In the genomic region with DNA sequence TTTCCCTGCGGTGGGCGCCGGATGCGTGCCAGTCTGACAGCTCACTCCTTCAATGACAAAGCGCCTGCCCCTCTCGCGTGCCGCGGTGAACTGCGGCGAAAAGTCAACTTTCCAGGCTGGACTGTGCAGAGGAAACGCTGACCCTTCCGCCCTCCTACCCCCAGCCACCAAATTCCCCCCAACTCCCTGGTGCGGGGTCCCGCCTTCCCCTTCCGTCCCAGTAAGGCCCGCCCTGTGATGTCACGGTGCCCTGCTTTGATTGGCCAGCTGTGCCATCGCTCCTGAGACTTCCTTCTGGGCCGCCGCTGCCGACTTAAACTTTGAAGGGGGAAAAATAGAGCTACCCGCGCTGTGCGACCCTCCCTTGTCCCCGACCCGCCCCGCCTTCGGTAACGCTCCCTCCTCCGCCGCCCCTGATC, we compare ENCODE assay signal across 8 mouse cellular contexts. TPM values are rescaled to one million over a fixed set of nuclear protein-coding genes. Genes with fewer than 3 reads are reported as not detected.
A peak's percentile ranks its signal among the peaks of the same experiment; 100 is the strongest.
DNase-seq lines count a peak whose midpoint lies in the region; ATAC-seq and TF ChIP-seq lines count a peak whose summit lies in the region.

TSS of gene Prkd2 (plus strand) at position 258 of the 419 bp plus-strand sequence.

- H3K4me3 ChIP-seq in G1E (ENCODE audit: low read depth, low read length): peak within 1 kb of the TSS; percentile 76
- H3K4me3 ChIP-seq in forebrain, embryonic 16.5 days (replicated peaks; ENCODE audit: low read length): peak within 1 kb of the TSS; percentile 76
- H3K4me3 ChIP-seq in liver, postnatal 0 days (ENCODE audit: low read depth, low read length): peak within 1 kb of the TSS; percentile 70
- peak within 1 kb of the TSS; percentile 55 for H3K4me3 ChIP-seq in neural tube, embryonic 13.5 days
- peak within 1 kb of the TSS; percentile 84 for H3K4me3 ChIP-seq in testis, adult 2 months (ENCODE audit: control insufficient read depth, low read depth, low read length)

- peak; percentile 38 for TF ChIP-seq POLR2A in testis, adult 2 months (IDR thresholded peaks at IDR 0.05; ENCODE audit: control insufficient read depth, low read depth, low read length)

- peak; percentile 88 for ATAC-seq in G1E (ENCODE audit: extremely low read depth, insufficient number of reproducible peaks, low FRiP score, poor library complexity, severe bottlenecking)
- peak; percentile 93 for ATAC-seq in forebrain, embryonic 16.5 days
- ATAC-seq in liver, postnatal 0 days: peak; percentile 69
- peak; percentile 79 for ATAC-seq in neural tube, embryonic 13.5 days (ENCODE audit: low read depth)

- peaks cover 69% of the 10 kb centered on the region for H3K36me3 ChIP-seq in G1E (replicated peaks)
- peaks cover 19% of the 10 kb centered on the region for H3K36me3 ChIP-seq in forebrain, embryonic 16.5 days (ENCODE audit: control insufficient read depth, insufficient read depth)
- H3K36me3 ChIP-seq in liver, postnatal 0 days (replicated peaks; ENCODE audit: insufficient read depth, low read length): peaks cover 32% of the 10 kb centered on the region
- H3K36me3 ChIP-seq in neural tube, embryonic 13.5 days: peaks cover 43% of the 10 kb centered on the region
- peaks cover 3% of the 10 kb centered on the region for H3K36me3 ChIP-seq in testis, adult 2 months (ENCODE audit: control insufficient read depth, insufficient read depth, low read length)

- peak within 1 kb of the TSS; percentile 97 for H3K4me2 ChIP-seq in forebrain, embryonic 16.5 days (ENCODE audit: low read length)
- H3K4me2 ChIP-seq in liver, postnatal 0 days (ENCODE audit: low read depth, low read length): peak within 1 kb of the TSS; percentile 98
- peak within 1 kb of the TSS; percentile 97 for H3K4me2 ChIP-seq in neural tube, embryonic 13.5 days

- peak within 1 kb of the TSS; percentile 66 for H3K9ac ChIP-seq in forebrain, embryonic 16.5 days (replicated peaks; ENCODE audit: low read depth, low read length)
- peak within 1 kb of the TSS; percentile 74 for H3K9ac ChIP-seq in liver, postnatal 0 days (replicated peaks)
- peak within 1 kb of the TSS; percentile 83 for H3K9ac ChIP-seq in neural tube, embryonic 13.5 days

- TF ChIP-seq CTCF in G1E (IDR thresholded peaks at IDR 0.05; ENCODE audit: low read depth, low read length): no peak
- TF ChIP-seq CTCF in liver, postnatal 0 days (IDR thresholded peaks at IDR 0.05; ENCODE audit: low read depth): no peak
- TF ChIP-seq CTCF in testis, adult 2 months (IDR thresholded peaks at IDR 0.05; ENCODE audit: control insufficient read depth, insufficient read depth, insufficient replicate concordance, low read depth, low read length): no peak

- peak; percentile 96 for DNase-seq in G1E (ENCODE audit: low spot score)
- peak; percentile 89 to 93 for DNase-seq in cerebellum, adult 18-20 months
- peak; percentile 92 for DNase-seq in heart, postnatal 25 days (ENCODE audit: low spot score)
- DNase-seq in layer of hippocampus, adult 11-12 months (ENCODE audit: low spot score): peak; percentile 89
- DNase-seq in liver, postnatal 0 days: peak; percentile 88

- H3K4me1 ChIP-seq in G1E (ENCODE audit: insufficient read depth, low read depth, low read length): peaks cover 67% of the 10 kb centered on the region
- peaks cover 25% of the 10 kb centered on the region for H3K4me1 ChIP-seq in forebrain, embryonic 16.5 days (replicated peaks; ENCODE audit: control insufficient read depth, insufficient read depth, low read length)
- H3K4me1 ChIP-seq in liver, postnatal 0 days (ENCODE audit: insufficient read depth): peaks cover 35% of the 10 kb centered on the region
- peaks cover 34% of the 10 kb centered on the region for H3K4me1 ChIP-seq in neural tube, embryonic 13.5 days (replicated peaks)
- peaks cover 43% of the 10 kb centered on the region for H3K4me1 ChIP-seq in testis, adult 2 months (ENCODE audit: control insufficient read depth, insufficient read depth, low read length)

- 0% methylated on average over 32 of the region's 32 CpGs for WGBS in forebrain, embryonic 16.5 days
- WGBS in liver, postnatal 0 days (ENCODE audit: insufficient replicate concordance): 2% methylated on average over 32 of the region's 32 CpGs
- WGBS in neural tube, embryonic 13.5 days: 1% methylated on average over 25 of the region's 32 CpGs

- TF ChIP-seq EP300 in liver, postnatal 0 days (IDR thresholded peaks at IDR 0.05; ENCODE audit: low read depth): no peak

- intact Hi-C loops in heart, postnatal 25 days (cut with DNase I): no loop called here

- H3K9me3 ChIP-seq in G1E (replicated peaks): no peaks in the 10 kb centered on the region
- H3K9me3 ChIP-seq in forebrain, embryonic 16.5 days (ENCODE audit: control insufficient read depth, low read length): no peaks in the 10 kb centered on the region
- H3K9me3 ChIP-seq in liver, postnatal 0 days (ENCODE audit: low read length): no peaks in the 10 kb centered on the region
- H3K9me3 ChIP-seq in neural tube, embryonic 13.5 days: no peaks in the 10 kb centered on the region

- H3K27ac ChIP-seq in forebrain, embryonic 16.5 days (ENCODE audit: low read length): peak within 1 kb of the TSS; percentile 54
- peak within 1 kb of the TSS; percentile 73 for H3K27ac ChIP-seq in liver, postnatal 0 days (ENCODE audit: low read depth)
- H3K27ac ChIP-seq in neural tube, embryonic 13.5 days (replicated peaks): peak within 1 kb of the TSS; percentile 69
- H3K27ac ChIP-seq in testis, adult 2 months (ENCODE audit: control insufficient read depth, insufficient read depth, low read depth, low read length): no peak within 1 kb of the TSS

- H3K27me3 ChIP-seq in G1E (ENCODE audit: insufficient read depth, low read length): no peaks in the 10 kb centered on the region
- no peaks in the 10 kb centered on the region for H3K27me3 ChIP-seq in forebrain, embryonic 16.5 days (replicated peaks; ENCODE audit: control insufficient read depth, insufficient read depth, low read length)
- H3K27me3 ChIP-seq in liver, postnatal 0 days (ENCODE audit: insufficient read depth, low read length): no peaks in the 10 kb centered on the region
- no peaks in the 10 kb centered on the region for H3K27me3 ChIP-seq in neural tube, embryonic 13.5 days
- no peaks in the 10 kb centered on the region for H3K27me3 ChIP-seq in testis, adult 2 months (ENCODE audit: control insufficient read depth, insufficient read depth, low read length)

RNA-seq across cellular contexts. Expression of gene Prkd2, which starts in this region (rescaled TPM):
- total RNA-seq in G1E (2014; fragmentation: Nextera tagmentation): 23.6 and 28.7 TPM in 2 replicates
- 3.9 and 4.4 TPM in 2 replicates for total RNA-seq in G1E (2017)
- 13.6 and 22.4 TPM in 2 replicates for polyA plus RNA-seq in G1E (2012)
- 6.6 TPM in 2 replicates for polyA plus RNA-seq in forebrain, embryonic 16.5 days (2015; fragmentation: Nextera tagmentation; extraction: Ambion mirVana)
- 10 to 100 TPM; 18.0 to 22.9 TPM for total RNA-seq in heart, postnatal 25 days (2021)
- 4.3 and 5.0 TPM in 2 replicates for polyA plus RNA-seq in liver, postnatal 0 days (2015; fragmentation: Nextera tagmentation; extraction: Ambion mirVana)
- polyA plus RNA-seq in neural tube, embryonic 13.5 days (2015; fragmentation: Nextera tagmentation; extraction: Ambion mirVana): 6.3 and 6.8 TPM in 2 replicates
- 2.8 and 4.5 TPM in 2 replicates for polyA plus RNA-seq in testis, adult 2 months (2012; rRNA removed)
